Mouse (Mus musculus): ENCODE measurements around the gene Gm17268. TPM values are rescaled to one million over a fixed set of nuclear protein-coding genes. Genes with fewer than 3 reads are reported as not detected.

Gm17268 gene
- total RNA-seq, 1 experiment: not detected

GRCm38 (mm10) chr11:81999469-81999868, 38.9 kb downstream of the Gm17268 start:
- in situ Hi-C loops (cut with MboI; ENCODE audit: low sequenced_read_pairs in 2 of 2, unreplicated experiment in 2 of 2): loop anchor here in 1 of 2 experiments (25.0 kb wide), 1 partner anchor 188 kb away; no protein-coding TSS in a partner anchor
- TF ChIP-seq HCFC1 (IDR thresholded peaks at IDR 0.05; ENCODE audit: borderline replicate concordance, insufficient read depth, low read length) (no peak), MAFK (IDR thresholded peaks at IDR 0.05; ENCODE audit: insufficient read depth, low read depth, low read length) (no peak), CHD2 (IDR thresholded peaks at IDR 0.05; ENCODE audit: low read depth, low read length) (no peak), ZC3H11A (IDR thresholded peaks at IDR 0.05; ENCODE audit: borderline replicate concordance, low read depth, low read length) (no peak), ZNF384 (IDR thresholded peaks at IDR 0.05; ENCODE audit: low read depth, low read length) (no peak)
- Histone ChIP-seq H3K9ac (ENCODE audit: insufficient read depth, low read depth, low read length, poor library complexity, severe bottlenecking) (no peak overlapping the region), H3K36me3 (ENCODE audit: control insufficient read depth, insufficient read depth, low read length, poor library complexity, severe bottlenecking) (no peaks in the 10 kb centered on the region), H3K4me1 (ENCODE audit: control insufficient read depth in 2 of 2, insufficient read depth in 2 of 2, low read length in 2 of 2, poor library complexity in 1 of 2) (no peaks in the 10 kb centered on the region), H3K27ac (ENCODE audit: insufficient read depth, low read depth, low read length, poor library complexity, severe bottlenecking) (no peak overlapping the region), H3K9me3 (ENCODE audit: control insufficient read depth, insufficient read depth, low read depth, low read length) (no peaks in the 10 kb centered on the region), H3K4me3 (ENCODE audit: insufficient read depth in 1 of 2, low read depth in 1 of 2, low read length in 2 of 2, poor library complexity in 1 of 2, severe bottlenecking in 1 of 2) (no peak overlapping the region)
- DNase-seq (ENCODE audit: low read depth, low spot score): no peak

GRCm38 (mm10) chr11:81998646-81999045, 39.7 kb downstream of the Gm17268 start:
- no peak overlapping the region for H3K4me3 ChIP-seq (ENCODE audit: insufficient read depth in 1 of 2, low read depth in 1 of 2, low read length in 2 of 2, poor library complexity in 1 of 2, severe bottlenecking in 1 of 2)
- DNase-seq (ENCODE audit: low read depth, low spot score): no peak
- in situ Hi-C loops (cut with MboI; ENCODE audit: low sequenced_read_pairs in 2 of 2, unreplicated experiment in 2 of 2): loop anchor here in 1 of 2 experiments (25.0 kb wide), 1 partner anchor 189 kb away; no protein-coding TSS in a partner anchor
- no peaks in the 10 kb centered on the region for H3K9me3 ChIP-seq (ENCODE audit: control insufficient read depth, insufficient read depth, low read depth, low read length)
- TF ChIP-seq CHD2 (IDR thresholded peaks at IDR 0.05; ENCODE audit: low read depth, low read length) (no peak), MAFK (IDR thresholded peaks at IDR 0.05; ENCODE audit: insufficient read depth, low read depth, low read length) (no peak), ZC3H11A (IDR thresholded peaks at IDR 0.05; ENCODE audit: borderline replicate concordance, low read depth, low read length) (no peak), HCFC1 (IDR thresholded peaks at IDR 0.05; ENCODE audit: borderline replicate concordance, insufficient read depth, low read length) (no peak), ZNF384 (IDR thresholded peaks at IDR 0.05; ENCODE audit: low read depth, low read length) (no peak)
- no peaks in the 10 kb centered on the region for H3K36me3 ChIP-seq (ENCODE audit: control insufficient read depth, insufficient read depth, low read length, poor library complexity, severe bottlenecking)
- H3K4me1 ChIP-seq (ENCODE audit: control insufficient read depth in 2 of 2, insufficient read depth in 2 of 2, low read length in 2 of 2, poor library complexity in 1 of 2): no peaks in the 10 kb centered on the region
- no peak overlapping the region for H3K9ac ChIP-seq (ENCODE audit: insufficient read depth, low read depth, low read length, poor library complexity, severe bottlenecking)
- no peak overlapping the region for H3K27ac ChIP-seq (ENCODE audit: insufficient read depth, low read depth, low read length, poor library complexity, severe bottlenecking)

- H3K4me1 ChIP-seq (ENCODE audit: control insufficient read depth in 2 of 2, insufficient read depth in 2 of 2, low read length in 2 of 2, poor library complexity in 1 of 2): no peaks in the 10 kb centered on the region
- H3K9ac ChIP-seq (ENCODE audit: insufficient read depth, low read depth, low read length, poor library complexity, severe bottlenecking): no peak overlapping the region
- in situ Hi-C loops (cut with MboI; ENCODE audit: low sequenced_read_pairs in 2 of 2, unreplicated experiment in 2 of 2): loop anchor here in 1 of 2 experiments (25.0 kb wide), 1 partner anchor 190 kb away; no protein-coding TSS in a partner anchor
- no peak for TF ChIP-seq CHD2 (IDR thresholded peaks at IDR 0.05; ENCODE audit: low read depth, low read length)
- TF ChIP-seq HCFC1 (IDR thresholded peaks at IDR 0.05; ENCODE audit: borderline replicate concordance, insufficient read depth, low read length): no peak
- no peak for TF ChIP-seq ZNF384 (IDR thresholded peaks at IDR 0.05; ENCODE audit: low read depth, low read length)
- no peak for TF ChIP-seq ZC3H11A (IDR thresholded peaks at IDR 0.05; ENCODE audit: borderline replicate concordance, low read depth, low read length)
- no peak for TF ChIP-seq MAFK (IDR thresholded peaks at IDR 0.05; ENCODE audit: insufficient read depth, low read depth, low read length)
- no peaks in the 10 kb centered on the region for H3K36me3 ChIP-seq (ENCODE audit: control insufficient read depth, insufficient read depth, low read length, poor library complexity, severe bottlenecking)
- H3K9me3 ChIP-seq (ENCODE audit: control insufficient read depth, insufficient read depth, low read depth, low read length): no peaks in the 10 kb centered on the region
- no peak overlapping the region for H3K27ac ChIP-seq (ENCODE audit: insufficient read depth, low read depth, low read length, poor library complexity, severe bottlenecking)
- no peak overlapping the region for H3K4me3 ChIP-seq (ENCODE audit: insufficient read depth in 1 of 2, low read depth in 1 of 2, low read length in 2 of 2, poor library complexity in 1 of 2, severe bottlenecking in 1 of 2)
- DNase-seq (ENCODE audit: low read depth, low spot score): no peak
Observed at GRCm38 (mm10) chr11:81997085-81997484, 41.3 kb downstream of the Gm17268 start.

- H3K4me3 ChIP-seq (ENCODE audit: insufficient read depth in 1 of 2, low read depth in 1 of 2, low read length in 2 of 2, poor library complexity in 1 of 2, severe bottlenecking in 1 of 2): no peak overlapping the region
- H3K9me3 ChIP-seq (ENCODE audit: control insufficient read depth, insufficient read depth, low read depth, low read length): no peaks in the 10 kb centered on the region
- in situ Hi-C loops (cut with MboI; ENCODE audit: low sequenced_read_pairs in 2 of 2, unreplicated experiment in 2 of 2): loop anchor here in 1 of 2 experiments (25.0 kb wide), 1 partner anchor 191 kb away; no protein-coding TSS in a partner anchor
- H3K9ac ChIP-seq (ENCODE audit: insufficient read depth, low read depth, low read length, poor library complexity, severe bottlenecking): no peak overlapping the region
- H3K27ac ChIP-seq (ENCODE audit: insufficient read depth, low read depth, low read length, poor library complexity, severe bottlenecking): no peak overlapping the region
- peak; percentile 50 for DNase-seq (ENCODE audit: low read depth, low spot score)
- H3K36me3 ChIP-seq (ENCODE audit: control insufficient read depth, insufficient read depth, low read length, poor library complexity, severe bottlenecking): no peaks in the 10 kb centered on the region
- H3K4me1 ChIP-seq (ENCODE audit: control insufficient read depth in 2 of 2, insufficient read depth in 2 of 2, low read length in 2 of 2, poor library complexity in 1 of 2): no peaks in the 10 kb centered on the region
- TF ChIP-seq ZC3H11A (IDR thresholded peaks at IDR 0.05; ENCODE audit: borderline replicate concordance, low read depth, low read length) (peak; percentile 88), ZNF384 (IDR thresholded peaks at IDR 0.05; ENCODE audit: low read depth, low read length) (no peak), HCFC1 (IDR thresholded peaks at IDR 0.05; ENCODE audit: borderline replicate concordance, insufficient read depth, low read length) (no peak), MAFK (IDR thresholded peaks at IDR 0.05; ENCODE audit: insufficient read depth, low read depth, low read length) (no peak)
Observed at GRCm38 (mm10) chr11:81996172-81996841, 42.1 kb downstream of the Gm17268 start.

Measured in ES-E14 (cell line).